Mouse (Mus musculus): ENCODE measurements around the gene Ftsj1. TPM values are rescaled to one million over a fixed set of nuclear protein-coding genes. Genes with fewer than 3 reads are reported as not detected.

Gene Ftsj1
- polyA plus RNA-seq, 1 experiment from 2014 or later, result 47.2 TPM

DNA sequence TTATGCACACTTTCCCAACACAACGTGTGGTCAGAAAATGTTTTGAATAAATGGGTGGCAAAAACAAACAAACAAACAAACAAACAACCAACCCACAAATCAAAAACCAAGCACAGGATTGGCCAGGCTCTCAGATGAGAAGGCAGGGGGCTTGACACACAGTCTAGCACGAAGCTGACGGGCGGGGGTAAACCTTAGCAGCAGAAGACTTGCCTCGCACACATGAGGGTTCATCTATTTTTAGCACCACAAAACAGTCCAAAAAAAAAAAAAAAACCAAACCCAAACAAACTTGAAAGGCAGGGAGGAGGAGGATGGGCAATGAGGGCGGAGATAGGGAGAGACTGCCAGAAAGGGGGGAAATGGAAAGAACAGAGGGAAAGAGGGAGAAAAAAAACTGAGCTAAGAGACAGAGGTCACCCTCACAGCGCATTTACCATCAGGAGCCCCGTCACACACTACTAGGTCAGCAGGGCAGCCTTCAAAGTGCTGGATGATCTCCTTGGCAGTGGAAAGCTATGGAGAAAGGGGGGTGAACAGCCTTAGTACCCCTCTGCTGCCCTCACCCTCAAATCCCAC lies 3.6 kb downstream of the Ftsj1 start:
- Histone ChIP-seq H3K27ac (no peak overlapping the region), H3K4me3 (no peak overlapping the region), H3K36me3 (peaks cover 13% of the 10 kb centered on the region; the same call in 1 of the 2 replicates), H3K4me2 (no peak overlapping the region), H3K27me3 (no peaks in the 10 kb centered on the region), H3K9ac (no peak overlapping the region), H3K9me3 (no peaks in the 10 kb centered on the region), H3K4me1 (peaks cover 4% of the 10 kb centered on the region; the same call in 1 of the 2 replicates)
- 82% methylated on average over 8 of the region's 8 CpGs for WGBS
- no peak for ATAC-seq (ENCODE audit: insufficient number of reproducible peaks, insufficient read depth, low FRiP score, low TSS enrichment, low read depth)

DNA sequence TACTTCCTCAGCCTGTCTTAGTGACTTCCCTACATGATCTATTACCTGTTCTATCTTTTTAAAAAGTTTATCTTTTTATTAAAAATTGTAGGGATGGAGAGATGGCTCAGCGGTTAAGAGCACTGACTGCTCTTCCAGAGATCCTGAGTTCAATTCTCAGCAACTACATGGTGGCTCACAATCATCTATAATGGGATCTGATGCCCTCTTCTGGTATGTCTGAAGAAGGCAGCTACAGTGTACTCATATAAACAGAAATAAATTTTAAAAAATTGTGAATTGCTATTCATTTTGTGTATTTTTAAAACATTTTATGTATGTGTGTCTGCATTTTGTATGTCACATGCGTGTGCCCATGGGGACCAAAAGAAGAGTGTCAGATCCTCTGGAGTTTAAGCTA lies 4.5 kb downstream of the Ftsj1 start:
- H3K4me3 ChIP-seq, result no peak overlapping the region

DNA sequence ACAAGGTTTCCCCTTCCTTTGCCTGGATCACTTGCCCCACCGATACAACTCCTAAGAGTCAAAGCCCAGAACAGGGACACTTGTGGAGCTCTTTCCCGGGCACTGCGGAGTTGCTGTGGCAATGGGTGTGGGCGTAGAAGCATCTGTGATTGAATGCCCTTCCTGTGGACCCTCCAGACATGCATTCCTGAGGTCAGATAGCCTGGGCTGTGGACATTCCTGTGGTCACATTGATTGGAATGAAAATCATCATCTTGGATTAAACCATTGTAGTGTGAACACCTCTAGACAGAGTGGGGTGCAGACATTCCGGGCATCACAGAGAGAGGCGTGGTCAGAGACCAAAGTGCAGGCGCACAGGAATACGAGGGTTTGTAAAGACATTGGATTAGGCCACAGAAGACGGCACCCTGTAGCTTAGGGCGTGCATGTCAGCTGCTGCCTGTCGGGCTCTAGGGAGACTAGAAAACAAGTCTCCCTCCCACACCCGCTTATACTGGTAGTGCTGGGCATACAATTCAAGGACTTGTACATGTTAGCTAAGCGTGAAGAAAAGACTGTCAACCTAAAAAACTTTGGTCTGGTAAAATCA lies 13.3 kb downstream of the Ftsj1 start:
- Histone ChIP-seq H3K9ac (no peak overlapping the region), H3K27ac (no peak overlapping the region), H3K9me3 (no peaks in the 10 kb centered on the region; the same call in 1 of the 2 replicates), H3K36me3 (0 out of 2 replicates have a peak, but pooled peaks cover 3% of the 10 kb centered on the region), H3K4me3 (no peak overlapping the region), H3K4me2 (no peak overlapping the region), H3K27me3 (no peaks in the 10 kb centered on the region), H3K4me1 (no peaks in the 10 kb centered on the region)
- WGBS, result 72% methylated on average over 13 of the region's 13 CpGs
- peak; percentile 48; the same call in 1 of the 2 replicates for ATAC-seq (ENCODE audit: insufficient number of reproducible peaks, insufficient read depth, low FRiP score, low TSS enrichment, low read depth)

More for the DNA sequence above, 4.5 kb downstream of the Ftsj1 start:
- Histone ChIP-seq H3K9ac (no peak overlapping the region), H3K9me3 (no peaks in the 10 kb centered on the region), H3K27ac (no peak overlapping the region), H3K27me3 (no peaks in the 10 kb centered on the region), H3K36me3 (peaks cover 13% of the 10 kb centered on the region; the same call in 1 of the 2 replicates), H3K4me1 (peaks cover 4% of the 10 kb centered on the region; the same call in 1 of the 2 replicates), H3K4me2 (no peak overlapping the region)
- ATAC-seq (ENCODE audit: insufficient number of reproducible peaks, insufficient read depth, low FRiP score, low TSS enrichment, low read depth), result no peak
- WGBS, result 81% methylated on average over 2 of the region's 2 CpGs

DNA sequence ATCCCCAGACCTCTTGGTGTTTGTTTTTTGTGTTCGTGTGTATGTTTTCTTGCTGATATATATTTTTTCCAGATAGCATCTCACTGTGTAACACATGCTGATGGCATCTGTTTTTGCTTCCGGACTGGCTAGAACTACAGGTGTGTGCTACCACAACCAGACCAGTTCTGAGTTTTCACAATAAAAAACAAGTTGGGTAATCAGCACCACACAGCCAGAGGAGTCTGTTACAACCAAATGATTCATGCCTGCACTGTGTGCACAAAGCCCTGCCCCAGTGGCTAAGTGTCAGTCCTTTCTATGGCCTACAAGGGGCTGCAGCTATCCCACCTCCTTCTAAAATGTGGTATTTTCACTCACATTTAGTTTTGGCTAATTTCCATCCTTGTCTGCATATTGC lies 15.5 kb downstream of the Ftsj1 start:
- 69% methylated on average over 2 of the region's 2 CpGs for WGBS
- H3K36me3 ChIP-seq, result 0 out of 2 replicates have a peak, but pooled peaks cover 3% of the 10 kb centered on the region

DNA sequence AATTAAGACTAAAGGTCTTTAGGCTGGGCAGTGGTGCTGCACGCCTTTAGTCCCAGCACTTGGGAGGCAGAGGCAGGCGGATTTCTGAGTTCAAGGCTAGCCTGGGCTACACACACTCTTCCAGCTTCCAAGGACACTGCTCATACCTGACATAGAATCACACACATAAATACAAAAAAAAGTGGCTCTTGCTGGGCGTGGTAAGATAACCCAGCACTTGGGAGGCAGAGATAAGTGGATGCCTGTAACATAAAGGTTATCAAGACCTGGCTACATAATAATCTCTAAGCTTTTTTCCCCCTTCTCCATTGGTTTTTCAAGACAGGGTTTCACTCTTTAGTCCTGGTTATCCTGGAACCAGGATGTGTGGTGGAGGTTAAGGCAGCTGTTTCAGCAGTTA lies 18.6 kb downstream of the Ftsj1 start:
- Histone ChIP-seq H3K27me3 (no peaks in the 10 kb centered on the region), H3K4me1 (no peaks in the 10 kb centered on the region), H3K9me3 (no peaks in the 10 kb centered on the region; the same call in 1 of the 2 replicates), H3K9ac (no peak overlapping the region), H3K4me3 (no peak overlapping the region), H3K36me3 (no peaks in the 10 kb centered on the region), H3K27ac (no peak overlapping the region), H3K4me2 (no peak overlapping the region)
- ATAC-seq (ENCODE audit: insufficient number of reproducible peaks, insufficient read depth, low FRiP score, low TSS enrichment, low read depth), result no peak
- 74% methylated on average over 3 of the region's 3 CpGs for WGBS

More for the DNA sequence above, 15.5 kb downstream of the Ftsj1 start:
- H3K4me3 ChIP-seq, result no peak overlapping the region
- no peaks in the 10 kb centered on the region for H3K27me3 ChIP-seq
- H3K27ac ChIP-seq, result no peak overlapping the region
- no peak overlapping the region for H3K9ac ChIP-seq
- no peak overlapping the region for H3K4me2 ChIP-seq
- no peak for ATAC-seq (ENCODE audit: insufficient number of reproducible peaks, insufficient read depth, low FRiP score, low TSS enrichment, low read depth)
- H3K4me1 ChIP-seq, result no peaks in the 10 kb centered on the region
- H3K9me3 ChIP-seq, result no peaks in the 10 kb centered on the region; the same call in 1 of the 2 replicates

DNA sequence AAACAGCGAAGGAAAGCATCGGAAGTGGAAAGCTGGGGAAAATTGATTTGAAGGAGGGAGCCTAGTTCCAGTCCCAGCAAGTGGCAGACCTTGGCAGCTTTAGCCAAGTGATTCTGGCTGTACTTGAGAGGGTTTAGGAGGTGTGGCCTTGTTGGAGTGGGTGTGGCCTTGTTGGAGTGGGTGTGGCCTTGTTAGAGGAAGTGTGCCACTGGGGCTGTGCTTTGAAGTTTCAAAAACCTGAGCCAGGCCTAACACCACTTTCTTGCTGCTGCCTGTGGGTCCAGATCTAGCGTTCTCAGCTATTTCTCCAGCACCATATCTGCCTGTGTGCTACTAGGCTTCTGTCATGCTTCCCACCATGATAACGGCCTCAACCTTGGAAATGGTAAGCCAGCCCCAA lies 21.9 kb downstream of the Ftsj1 start:
- H3K9ac ChIP-seq, result no peak overlapping the region
- WGBS, result 76% methylated on average over 4 of the region's 4 CpGs
- no peaks in the 10 kb centered on the region for H3K9me3 ChIP-seq
- H3K27ac ChIP-seq, result no peak overlapping the region
- H3K4me1 ChIP-seq, result no peaks in the 10 kb centered on the region
- no peak overlapping the region for H3K4me3 ChIP-seq
- H3K27me3 ChIP-seq, result no peaks in the 10 kb centered on the region
- no peaks in the 10 kb centered on the region for H3K36me3 ChIP-seq
- H3K4me2 ChIP-seq, result no peak overlapping the region
- ATAC-seq (ENCODE audit: insufficient number of reproducible peaks, insufficient read depth, low FRiP score, low TSS enrichment, low read depth), result no peak

DNA sequence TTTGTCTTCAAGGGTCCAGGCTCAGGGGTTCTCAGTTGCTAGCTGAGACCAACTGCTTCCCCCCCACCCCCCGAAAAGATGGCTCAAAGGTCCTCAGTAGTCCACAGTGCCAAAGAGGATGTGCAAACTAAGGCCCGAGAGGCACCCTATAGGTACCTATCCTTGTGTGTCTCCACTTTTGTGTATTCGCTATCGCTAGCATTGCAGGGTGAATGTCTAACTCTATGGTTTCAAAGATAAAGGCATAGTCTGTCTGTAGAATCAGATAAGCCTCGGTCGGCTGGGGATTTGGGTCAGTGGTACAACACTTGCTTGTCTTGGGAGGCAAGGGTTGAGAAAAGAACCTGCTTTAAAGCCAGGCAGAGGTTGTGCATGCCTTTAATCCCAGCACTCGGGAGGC lies 28.7 kb downstream of the Ftsj1 start:
- H3K36me3 ChIP-seq, result no peaks in the 10 kb centered on the region
- no peaks in the 10 kb centered on the region for H3K9me3 ChIP-seq
- no peak overlapping the region for H3K4me3 ChIP-seq
- no peaks in the 10 kb centered on the region for H3K4me1 ChIP-seq
- no peak overlapping the region for H3K4me2 ChIP-seq
- no peaks in the 10 kb centered on the region for H3K27me3 ChIP-seq
- WGBS, result 86% methylated on average over 7 of the region's 7 CpGs
- no peak overlapping the region for H3K27ac ChIP-seq
- no peak overlapping the region for H3K9ac ChIP-seq
- ATAC-seq (ENCODE audit: insufficient number of reproducible peaks, insufficient read depth, low FRiP score, low TSS enrichment, low read depth), result no peak

DNA sequence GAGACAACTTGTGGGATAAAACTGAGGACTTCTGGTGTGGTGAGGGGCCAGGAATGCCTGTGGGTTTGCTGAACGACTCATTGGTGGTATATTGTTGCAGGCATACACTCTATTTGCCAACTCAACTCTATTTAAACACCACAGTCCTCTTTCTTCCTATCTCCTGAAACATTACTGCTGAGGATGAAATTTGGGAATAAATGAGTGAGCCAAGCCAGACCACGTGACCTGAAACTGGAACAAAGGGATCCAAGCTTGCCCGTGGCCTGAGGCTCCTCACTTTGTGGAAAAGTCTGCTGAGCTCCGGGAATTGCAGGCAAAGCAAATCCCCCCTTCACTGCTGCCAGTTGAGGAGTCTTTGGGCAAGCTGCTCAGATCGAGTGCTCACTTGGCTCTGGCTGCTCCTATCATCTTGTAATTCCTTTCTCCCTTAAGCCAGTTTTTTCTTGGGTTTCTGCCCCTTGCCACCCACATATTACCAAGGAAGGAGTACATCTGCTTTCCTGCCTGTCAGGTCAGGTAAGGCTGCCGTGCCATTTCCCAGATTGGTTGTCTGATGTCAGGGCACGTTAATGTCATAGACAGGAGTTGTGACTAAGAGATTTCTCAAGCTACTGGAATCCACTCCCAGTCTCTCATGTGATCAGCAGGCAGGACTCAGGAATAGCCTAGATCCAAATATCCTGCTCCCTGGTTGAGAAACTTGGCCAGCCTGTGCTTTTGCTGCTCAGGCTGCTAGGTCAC lies 29.4 kb downstream of the Ftsj1 start:
- Histone ChIP-seq H3K9me3 (no peaks in the 10 kb centered on the region), H3K36me3 (no peaks in the 10 kb centered on the region), H3K4me1 (no peaks in the 10 kb centered on the region), H3K9ac (no peak overlapping the region), H3K27me3 (no peaks in the 10 kb centered on the region), H3K4me2 (no peak overlapping the region), H3K4me3 (no peak overlapping the region), H3K27ac (peak overlapping the region; percentile 60; the same call in 1 of the 2 replicates)
- 39% methylated on average over 7 of the region's 7 CpGs for WGBS
- no peak for ATAC-seq (ENCODE audit: insufficient number of reproducible peaks, insufficient read depth, low FRiP score, low TSS enrichment, low read depth)

DNA sequence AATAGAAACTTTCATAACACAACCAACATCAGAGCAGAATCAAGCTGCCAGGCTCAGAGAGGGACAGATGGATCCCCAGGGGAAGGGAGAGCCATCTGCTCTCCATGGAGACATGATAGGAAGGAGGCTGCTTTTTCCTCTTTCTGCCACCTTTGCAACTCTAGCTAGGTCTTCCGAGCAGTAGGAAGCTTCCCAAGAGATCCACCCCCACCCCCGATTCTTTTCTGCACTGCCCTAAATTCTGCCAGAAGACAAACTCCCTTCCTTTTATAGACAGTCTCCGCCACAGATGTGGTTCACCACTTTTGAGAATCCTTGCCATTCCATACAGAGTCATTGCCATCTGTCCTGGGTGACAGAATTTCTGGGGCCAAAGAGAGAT lies 29.9 kb downstream of the Ftsj1 start:
- 71% methylated on average over 3 of the region's 3 CpGs for WGBS
- H3K9ac ChIP-seq, result no peak overlapping the region
- H3K4me3 ChIP-seq, result no peak overlapping the region
- no peak overlapping the region for H3K27ac ChIP-seq
- no peaks in the 10 kb centered on the region for H3K4me1 ChIP-seq
- no peak for ATAC-seq (ENCODE audit: insufficient number of reproducible peaks, insufficient read depth, low FRiP score, low TSS enrichment, low read depth)
- H3K4me2 ChIP-seq, result no peak overlapping the region
- no peaks in the 10 kb centered on the region for H3K36me3 ChIP-seq
- no peaks in the 10 kb centered on the region for H3K27me3 ChIP-seq
- H3K9me3 ChIP-seq, result no peaks in the 10 kb centered on the region

DNA sequence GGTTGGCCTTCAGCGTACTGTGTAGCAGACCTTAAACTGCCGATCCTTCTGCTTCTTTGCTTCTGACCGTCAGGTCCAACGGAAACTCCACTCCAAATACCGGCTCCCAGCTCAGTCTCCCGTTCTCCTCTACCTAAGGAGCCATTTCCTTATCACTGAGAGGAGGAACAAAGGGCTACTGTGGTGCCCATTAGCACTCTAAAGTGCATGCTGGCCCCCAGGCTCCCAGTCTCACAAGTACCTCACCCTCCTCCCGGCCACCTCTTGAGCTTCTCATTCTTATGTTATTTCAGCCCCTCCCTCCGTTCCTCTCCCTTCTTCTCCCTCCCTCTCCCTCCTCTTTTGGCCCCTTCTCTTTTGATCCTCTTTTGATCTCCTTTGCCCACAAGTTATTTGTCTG lies 32.6 kb downstream of the Ftsj1 start:
- 39% methylated on average over 8 of the region's 8 CpGs for WGBS

DNA sequence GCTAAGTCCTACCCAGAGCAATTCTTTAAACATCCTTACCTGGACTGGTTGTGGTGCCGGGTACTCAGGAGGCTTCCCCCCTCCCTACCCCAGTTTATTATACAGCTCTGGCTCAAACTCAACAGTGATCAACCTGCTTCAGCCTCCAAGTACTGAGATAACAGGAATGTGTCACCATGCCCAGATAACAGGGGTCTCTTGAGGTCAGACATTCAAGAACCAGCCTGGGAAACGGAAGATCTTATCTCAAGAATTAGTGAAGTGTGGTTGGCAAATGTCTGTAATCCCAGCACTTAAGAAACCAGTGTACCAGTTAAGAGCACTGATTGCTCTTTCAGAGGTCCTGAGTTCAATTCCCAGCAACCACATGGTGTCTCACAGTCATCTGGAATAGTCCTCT lies 34.1 kb downstream of the Ftsj1 start:
- ATAC-seq (ENCODE audit: insufficient number of reproducible peaks, insufficient read depth, low FRiP score, low TSS enrichment, low read depth), result no peak
- Histone ChIP-seq H3K9me3 (no peaks in the 10 kb centered on the region), H3K4me1 (no peaks in the 10 kb centered on the region), H3K36me3 (no peaks in the 10 kb centered on the region), H3K27me3 (no peaks in the 10 kb centered on the region), H3K9ac (no peak overlapping the region), H3K4me3 (no peak overlapping the region), H3K27ac (no peak overlapping the region), H3K4me2 (no peak overlapping the region)
- 56% methylated on average over 2 of the region's 2 CpGs for WGBS

More for the DNA sequence above, 32.6 kb downstream of the Ftsj1 start:
- Histone ChIP-seq H3K4me3 (no peak overlapping the region), H3K4me2 (no peak overlapping the region), H3K27ac (no peak overlapping the region), H3K9me3 (no peaks in the 10 kb centered on the region), H3K27me3 (no peaks in the 10 kb centered on the region), H3K9ac (no peak overlapping the region), H3K36me3 (no peaks in the 10 kb centered on the region), H3K4me1 (no peaks in the 10 kb centered on the region)
- no peak for ATAC-seq (ENCODE audit: insufficient number of reproducible peaks, insufficient read depth, low FRiP score, low TSS enrichment, low read depth)

DNA sequence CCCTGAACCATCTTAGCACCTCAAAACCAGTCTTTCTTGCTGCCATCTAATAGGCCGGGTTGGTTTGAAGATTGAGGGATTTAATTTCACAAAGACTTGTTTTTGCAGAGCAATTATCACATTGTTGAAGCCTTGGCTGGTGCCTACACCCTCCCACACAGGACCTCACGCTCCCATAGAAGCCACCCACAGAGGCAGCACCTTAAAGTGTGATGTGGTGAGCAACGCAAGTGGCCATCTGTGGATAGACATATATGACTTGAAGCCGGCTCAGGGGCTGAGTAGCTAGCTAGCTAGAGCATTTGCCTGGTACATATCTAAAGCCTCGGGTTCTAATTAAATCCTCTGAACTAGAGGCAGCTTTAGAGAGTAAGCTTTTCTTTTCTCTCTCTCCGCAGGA lies 34.8 kb downstream of the Ftsj1 start:
- H3K4me2 ChIP-seq, result no peak overlapping the region
- no peaks in the 10 kb centered on the region for H3K9me3 ChIP-seq
- no peaks in the 10 kb centered on the region for H3K36me3 ChIP-seq
- no peak for ATAC-seq (ENCODE audit: insufficient number of reproducible peaks, insufficient read depth, low FRiP score, low TSS enrichment, low read depth)
- H3K9ac ChIP-seq, result no peak overlapping the region
- 28% methylated on average over 6 of the region's 6 CpGs for WGBS
- no peaks in the 10 kb centered on the region for H3K4me1 ChIP-seq
- no peak overlapping the region for H3K27ac ChIP-seq
- no peak overlapping the region for H3K4me3 ChIP-seq
- no peaks in the 10 kb centered on the region for H3K27me3 ChIP-seq
